Mouse (Mus musculus): ENCODE results near the gene Rbp3.

- TF ChIP-seq POLR2A (IDR thresholded peaks at IDR 0.05; ENCODE audit: borderline replicate concordance, extremely low read depth, low read depth, low read length) (no peak), CTCF (IDR thresholded peaks at IDR 0.05; ENCODE audit: insufficient read depth, low read length) (no peak)
Observed at GRCm38 (mm10) chr14:33904851-33905250, 49.0 kb upstream of the Rbp3 start.
